Mouse (Mus musculus): ENCODE data around the gene 4930438A08Rik. TPM values are rescaled to one million over a fixed set of nuclear protein-coding genes. Genes with fewer than 3 reads are reported as not detected.
"Not testable (repeated sequence)": the region's sequence is repeated elsewhere in the genome, so short reads cannot be mapped to it uniquely, and the experiment has no call there.

4930438A08Rik gene
- polyA plus RNA-seq, 1 experiment from 2014 or later = not detected

- Histone ChIP-seq H3K27ac (replicated peaks) (no peak overlapping the region), H3K4me3 (no peak overlapping the region), H3K4me2 (no peak overlapping the region), H3K36me3 (no peaks in the 10 kb centered on the region), H3K9ac (no peak overlapping the region), H3K27me3 (replicated peaks) (peaks cover 38% of the 10 kb centered on the region), H3K9me3 (no peaks in the 10 kb centered on the region), H3K4me1 (no peaks in the 10 kb centered on the region)
- 77% methylated on average over 5 of the region's 5 CpGs for WGBS
- no peak for ATAC-seq (ENCODE audit: extremely low read depth, insufficient number of reproducible peaks, low FRiP score, low TSS enrichment)
Measured at GRCm38 (mm10) chr11:58282518-58282917, 7.9 kb downstream of the 4930438A08Rik start.

GRCm38 (mm10) chr11:58289992-58290682 lies 15.5 kb downstream of the 4930438A08Rik start:
- no peak for ATAC-seq (ENCODE audit: extremely low read depth, insufficient number of reproducible peaks, low FRiP score, low TSS enrichment)
- H3K4me2 ChIP-seq = no peak overlapping the region
- 67% methylated on average over 9 of the region's 9 CpGs for WGBS

GRCm38 (mm10) chr11:58290812-58291211 lies 16.2 kb downstream of the 4930438A08Rik start:
- WGBS = 73% methylated on average over 4 of the region's 4 CpGs
- Histone ChIP-seq H3K4me2 (no peak overlapping the region), H3K36me3 (no peaks in the 10 kb centered on the region), H3K27me3 (replicated peaks) (0 out of 2 replicates have a peak, but pooled peaks cover 16% of the 10 kb centered on the region), H3K4me3 (no peak overlapping the region), H3K9me3 (no peaks in the 10 kb centered on the region), H3K4me1 (no peaks in the 10 kb centered on the region), H3K9ac (no peak overlapping the region), H3K27ac (replicated peaks) (no peak overlapping the region)
- no peak for ATAC-seq (ENCODE audit: extremely low read depth, insufficient number of reproducible peaks, low FRiP score, low TSS enrichment)

More at GRCm38 (mm10) chr11:58289992-58290682, 15.5 kb downstream of the 4930438A08Rik start:
- Histone ChIP-seq H3K9ac (no peak overlapping the region), H3K36me3 (no peaks in the 10 kb centered on the region), H3K27me3 (replicated peaks) (0 out of 2 replicates have a peak, but pooled peaks cover 18% of the 10 kb centered on the region), H3K4me3 (no peak overlapping the region), H3K27ac (replicated peaks) (no peak overlapping the region), H3K4me1 (no peaks in the 10 kb centered on the region), H3K9me3 (no peaks in the 10 kb centered on the region)

GRCm38 (mm10) chr11:58292791-58293190 lies 18.2 kb downstream of the 4930438A08Rik start:
- 42% methylated on average over 4 of the region's 4 CpGs for WGBS

GRCm38 (mm10) chr11:58297396-58297795 lies 22.8 kb downstream of the 4930438A08Rik start:
- no peak overlapping the region for H3K4me3 ChIP-seq
- peaks cover 7% of the 10 kb centered on the region for H3K4me1 ChIP-seq
- no peaks in the 10 kb centered on the region for H3K36me3 ChIP-seq
- no peak for ATAC-seq (ENCODE audit: extremely low read depth, insufficient number of reproducible peaks, low FRiP score, low TSS enrichment)
- no peaks in the 10 kb centered on the region for H3K9me3 ChIP-seq
- WGBS = 74% methylated on average over 6 of the region's 6 CpGs
- no peak overlapping the region for H3K4me2 ChIP-seq
- no peaks in the 10 kb centered on the region for H3K27me3 ChIP-seq (replicated peaks)
- H3K27ac ChIP-seq (replicated peaks) = no peak overlapping the region
- no peak overlapping the region for H3K9ac ChIP-seq

More at GRCm38 (mm10) chr11:58292791-58293190, 18.2 kb downstream of the 4930438A08Rik start:
- 0 out of 2 replicates have a peak, but pooled peaks cover 7% of the 10 kb centered on the region for H3K27me3 ChIP-seq (replicated peaks)
- no peak overlapping the region for H3K27ac ChIP-seq (replicated peaks)
- H3K9me3 ChIP-seq = no peaks in the 10 kb centered on the region
- no peak for ATAC-seq (ENCODE audit: extremely low read depth, insufficient number of reproducible peaks, low FRiP score, low TSS enrichment)
- H3K9ac ChIP-seq = no peak overlapping the region
- H3K36me3 ChIP-seq = no peaks in the 10 kb centered on the region
- no peaks in the 10 kb centered on the region for H3K4me1 ChIP-seq
- H3K4me3 ChIP-seq = no peak overlapping the region
- H3K4me2 ChIP-seq = no peak overlapping the region

- H3K9ac ChIP-seq = 0 out of 2 replicates have a peak overlapping the region, but pooled peaks have one; percentile 38
- WGBS = 14% methylated on average over 13 of the region's 13 CpGs
- ATAC-seq (ENCODE audit: extremely low read depth, insufficient number of reproducible peaks, low FRiP score, low TSS enrichment) = no peak
Measured at GRCm38 (mm10) chr11:58301057-58301456, 26.5 kb downstream of the 4930438A08Rik start.

GRCm38 (mm10) chr11:58301837-58302754 lies 27.5 kb downstream of the 4930438A08Rik start:
- H3K9me3 ChIP-seq = no peaks in the 10 kb centered on the region
- peak; percentile 78 for ATAC-seq (ENCODE audit: extremely low read depth, insufficient number of reproducible peaks, low FRiP score, low TSS enrichment)

More at GRCm38 (mm10) chr11:58301057-58301456, 26.5 kb downstream of the 4930438A08Rik start:
- Histone ChIP-seq H3K4me1 (peaks cover 12% of the 10 kb centered on the region), H3K4me2 (peak overlapping the region; percentile 74), H3K27me3 (replicated peaks) (no peaks in the 10 kb centered on the region), H3K36me3 (no peaks in the 10 kb centered on the region), H3K9me3 (no peaks in the 10 kb centered on the region), H3K4me3 (peak overlapping the region; percentile 76), H3K27ac (replicated peaks) (peak overlapping the region; percentile 39; the same call in 1 of the 2 replicates)

GRCm38 (mm10) chr11:58302774-58303445 lies 28.3 kb downstream of the 4930438A08Rik start:
- 1% methylated on average over 26 of the region's 26 CpGs for WGBS
- no peaks in the 10 kb centered on the region for H3K9me3 ChIP-seq
- peak overlapping the region; percentile 76 for H3K4me3 ChIP-seq
- peak; percentile 44 for ATAC-seq (ENCODE audit: extremely low read depth, insufficient number of reproducible peaks, low FRiP score, low TSS enrichment)
- H3K9ac ChIP-seq = peak overlapping the region; percentile 86
- H3K27me3 ChIP-seq (replicated peaks) = no peaks in the 10 kb centered on the region
- peak overlapping the region; percentile 95 for H3K27ac ChIP-seq (replicated peaks)
- H3K4me1 ChIP-seq = peaks cover 20% of the 10 kb centered on the region
- peak overlapping the region; percentile 74 for H3K4me2 ChIP-seq
- H3K36me3 ChIP-seq = no peaks in the 10 kb centered on the region

More at GRCm38 (mm10) chr11:58301837-58302754, 27.5 kb downstream of the 4930438A08Rik start:
- Histone ChIP-seq H3K27ac (replicated peaks) (peak overlapping the region; percentile 95), H3K4me1 (peaks cover 17% of the 10 kb centered on the region), H3K9ac (peak overlapping the region; percentile 86), H3K4me3 (peak overlapping the region; percentile 76), H3K27me3 (replicated peaks) (no peaks in the 10 kb centered on the region), H3K36me3 (no peaks in the 10 kb centered on the region), H3K4me2 (peak overlapping the region; percentile 74)
- under 1% methylated on average over 36 of the region's 36 CpGs for WGBS

- 37% methylated on average over 7 of the region's 7 CpGs for WGBS
- H3K9ac ChIP-seq = peak overlapping the region; percentile 45
- no peak overlapping the region for H3K27ac ChIP-seq (replicated peaks)
- H3K4me2 ChIP-seq = peak overlapping the region; percentile 74
- H3K36me3 ChIP-seq = no peaks in the 10 kb centered on the region
- no peaks in the 10 kb centered on the region for H3K9me3 ChIP-seq
- ATAC-seq (ENCODE audit: extremely low read depth, insufficient number of reproducible peaks, low FRiP score, low TSS enrichment) = no peak
- peaks cover 22% of the 10 kb centered on the region for H3K4me1 ChIP-seq
- H3K4me3 ChIP-seq = peak overlapping the region; percentile 76
- no peaks in the 10 kb centered on the region for H3K27me3 ChIP-seq (replicated peaks)
Measured at GRCm38 (mm10) chr11:58303594-58303993, 29.0 kb downstream of the 4930438A08Rik start.

- H3K4me3 ChIP-seq; H3K4me2 ChIP-seq; H3K9ac ChIP-seq; H3K27ac ChIP-seq (replicated peaks); H3K9me3 ChIP-seq; H3K27me3 ChIP-seq (replicated peaks); ATAC-seq (ENCODE audit: extremely low read depth, insufficient number of reproducible peaks, low FRiP score, low TSS enrichment); H3K36me3 ChIP-seq: not testable (repeated sequence)
- WGBS = 88% methylated on average over 8 of the region's 8 CpGs
- H3K4me1 ChIP-seq = peaks cover 22% of the 10 kb centered on the region
Measured at GRCm38 (mm10) chr11:58305299-58305698, 30.7 kb downstream of the 4930438A08Rik start.

Measured in heart, embryonic 13.5 days (tissue).